Mouse (Mus musculus) heart, postnatal 10 days (tissue): Measurements from ENCODE around the gene Casp2. TPM values are rescaled to one million over a fixed set of nuclear protein-coding genes. Genes with fewer than 3 reads are reported as not detected.

ENCODE experiments used
- DNase-seq, 2 experiments: peaks; one replicate each; pipeline ENCODE4 v3.0.0; 2021
- intact Hi-C: fragments of 180-260 bp; cut with DNase I; formaldehyde crosslinking; loops from one replicate; pipeline ENCODE4 v1.15.1; 2025
- total RNA-seq, 2 experiments: library from RNA; stranded (reverse); gene quantifications; 2 replicates each; pipeline ENCODE4 v1.2.3; 2021

Casp2 gene
- total RNA-seq, 2 experiments from 2014 or later, result 19.6 to 31.8 TPM

DNA sequence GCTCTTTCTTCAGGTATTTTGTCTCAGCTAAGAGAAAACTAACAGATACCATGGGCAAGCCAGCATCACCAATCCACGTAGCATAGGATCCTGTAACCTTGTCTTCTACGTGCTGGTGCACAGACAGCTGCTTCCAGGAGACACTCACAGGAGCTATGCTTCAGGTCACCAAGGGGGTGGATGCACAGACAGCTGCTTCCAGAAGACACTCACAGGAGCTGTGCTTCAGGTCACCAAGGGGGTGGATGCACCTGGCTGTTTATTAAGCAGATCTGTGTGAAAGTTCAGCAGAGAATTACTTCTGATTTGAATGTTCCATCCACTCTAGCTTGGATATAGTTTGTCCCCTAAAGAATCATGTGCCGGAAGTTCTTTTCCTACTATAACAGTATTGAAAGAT is 66.2 kb downstream of the Casp2 start:
- intact Hi-C loops, result no loop called here
- DNase-seq, result no peak

Other genes with a start within 250 kb of the Casp2 start
- gene Sva, start 226.6 kb upstream of the Casp2 start, total RNA-seq, result not detected
- gene Tas2r139, start 124.0 kb upstream of the Casp2 start, total RNA-seq, result not detected
- not detected for gene Tas2r144, start 49.7 kb upstream of the Casp2 start, total RNA-seq
- 10 to 100 TPM; 29.3 to 32.6 TPM for gene Gstk1, start 19.1 kb upstream of the Casp2 start, total RNA-seq
- not detected for gene Tmem139, start 3.0 kb upstream of the Casp2 start, total RNA-seq
- gene Clcn1, start 21.7 kb downstream of the Casp2 start, total RNA-seq, result 1 to 10 TPM; 1.3 to 1.9 TPM
- 1 to 10 TPM; 1.2 to 1.6 TPM for gene Fam131b, start 59.7 kb downstream of the Casp2 start, total RNA-seq
- 100 to 1,000 TPM; 104 to 121 TPM for gene Zyx, start 84.6 kb downstream of the Casp2 start, total RNA-seq
- under 1 TPM; 0.60 to 0.72 TPM for gene Epha1, start 108.3 kb downstream of the Casp2 start, total RNA-seq
- not detected for gene Tas2r143, start 135.3 kb downstream of the Casp2 start, total RNA-seq
- gene Tas2r135, start 140.4 kb downstream of the Casp2 start, total RNA-seq, result under 1 TPM; 0.25 to 0.31 TPM
- not detected for gene Tas2r126, start 169.6 kb downstream of the Casp2 start, total RNA-seq
- not detected for gene Olfr458, start 200.2 kb downstream of the Casp2 start, total RNA-seq
- gene Olfr457, start 211.3 kb downstream of the Casp2 start, total RNA-seq, result not detected
- not detected for gene Olfr456, start 222.2 kb downstream of the Casp2 start, total RNA-seq